Mouse (Mus musculus) stomach, postnatal 0 days (tissue): Measurements from ENCODE around the gene Ost4.

Source experiments
- CTCF ChIP-seq: IDR thresholded peaks from 2 replicates; pipeline ENCODE4 v1.5.1; 2016; ENCODE audit warnings: antibody characterized with exemption, low read depth, mild to moderate bottlenecking, moderate library complexity
- EP300 ChIP-seq: optimal IDR thresholded peaks from 2 replicates; pipeline ENCODE3; 2016; ENCODE audit warnings: antibody characterized with exemption

- no peak for TF ChIP-seq CTCF
- TF ChIP-seq EP300 = no peak
Observed at GRCm38 (mm10) chr5:30901860-30902259, 5.7 kb downstream of the Ost4 start.
